Mouse (Mus musculus): ENCODE data around the gene Ifna15. TPM values are rescaled to one million over a fixed set of nuclear protein-coding genes. Genes with fewer than 3 reads are reported as not detected.

Ifna15 gene
- polyA plus RNA-seq, 1 experiment = not detected

- DNase-seq (ENCODE audit: low read depth in 1 of 2, low spot score in 2 of 2) = no peak
- Histone ChIP-seq H3K27me3 (ENCODE audit: control insufficient read depth, insufficient read depth, low read length) (no peaks in the 10 kb centered on the region), H3K27ac (ENCODE audit: insufficient read depth, low read length) (no peak overlapping the region), H3K4me1 (ENCODE audit: control insufficient read depth, insufficient read depth, insufficient read length) (peaks cover 2% of the 10 kb centered on the region; the same call in 1 of the 2 replicates), H3K36me3 (ENCODE audit: control insufficient read depth, insufficient read depth, low read length) (no peaks in the 10 kb centered on the region), H3K4me3 (ENCODE audit: extremely low read depth, insufficient read depth, insufficient read length) (no peak overlapping the region)
- TF ChIP-seq CTCF (IDR thresholded peaks at IDR 0.05; ENCODE audit: extremely low read depth, insufficient read depth, insufficient read length, insufficient replicate concordance) (no peak), POLR2A (IDR thresholded peaks at IDR 0.05; ENCODE audit: low read depth, low read length) (no peak)
- WGBS = 38% methylated on average over 2 of the region's 2 CpGs
These were observed 42.8 kb downstream of the Ifna15 start for GRCm38 (mm10) chr4:88515250-88515649.

GRCm38 (mm10) chr4:88514403-88514802 lies 43.6 kb downstream of the Ifna15 start:
- H3K36me3 ChIP-seq (ENCODE audit: control insufficient read depth, insufficient read depth, low read length) = no peaks in the 10 kb centered on the region
- peaks cover 2% of the 10 kb centered on the region; the same call in 1 of the 2 replicates for H3K4me1 ChIP-seq (ENCODE audit: control insufficient read depth, insufficient read depth, insufficient read length)
- TF ChIP-seq CTCF (IDR thresholded peaks at IDR 0.05; ENCODE audit: extremely low read depth, insufficient read depth, insufficient read length, insufficient replicate concordance) = peak; percentile 69; the same call in 1 of the 2 replicates
- no peak for TF ChIP-seq POLR2A (IDR thresholded peaks at IDR 0.05; ENCODE audit: low read depth, low read length)
- WGBS = 22% methylated on average over 4 of the region's 4 CpGs
- no peak overlapping the region for H3K4me3 ChIP-seq (ENCODE audit: extremely low read depth, insufficient read depth, insufficient read length)
- H3K27me3 ChIP-seq (ENCODE audit: control insufficient read depth, insufficient read depth, low read length) = no peaks in the 10 kb centered on the region
- DNase-seq (ENCODE audit: low read depth in 1 of 2, low spot score in 2 of 2) = peak; percentile 2 to 31
- H3K27ac ChIP-seq (ENCODE audit: insufficient read depth, low read length) = no peak overlapping the region

- no peak overlapping the region for H3K27ac ChIP-seq (ENCODE audit: insufficient read depth, low read length)
These were observed 44.3 kb downstream of the Ifna15 start for GRCm38 (mm10) chr4:88513743-88514142.

More at GRCm38 (mm10) chr4:88513743-88514142, 44.3 kb downstream of the Ifna15 start:
- no peak for DNase-seq (ENCODE audit: low read depth in 1 of 2, low spot score in 2 of 2)
- Histone ChIP-seq H3K27me3 (ENCODE audit: control insufficient read depth, insufficient read depth, low read length) (no peaks in the 10 kb centered on the region), H3K36me3 (ENCODE audit: control insufficient read depth, insufficient read depth, low read length) (no peaks in the 10 kb centered on the region), H3K4me3 (ENCODE audit: extremely low read depth, insufficient read depth, insufficient read length) (no peak overlapping the region), H3K4me1 (ENCODE audit: control insufficient read depth, insufficient read depth, insufficient read length) (peaks cover 2% of the 10 kb centered on the region; the same call in 1 of the 2 replicates)
- 82% methylated on average over 4 of the region's 4 CpGs for WGBS
- TF ChIP-seq POLR2A (IDR thresholded peaks at IDR 0.05; ENCODE audit: low read depth, low read length) (no peak), CTCF (IDR thresholded peaks at IDR 0.05; ENCODE audit: extremely low read depth, insufficient read depth, insufficient read length, insufficient replicate concordance) (no peak)

Other genes starting within 250 kb of the Ifna15 start
- gene Hacd4, start 119.3 kb downstream of the Ifna15 start, polyA plus RNA-seq (2012; rRNA removed) = 1.4 and 2.1 TPM in 2 replicates
- not detected in 2 replicates for gene Ifnb1, start 35.5 kb downstream of the Ifna15 start, polyA plus RNA-seq (2012; rRNA removed)
- not detected in 2 replicates for gene Ifna14, start 13.6 kb upstream of the Ifna15 start, polyA plus RNA-seq (2012; rRNA removed)
- gene Ifna9, start 34.1 kb upstream of the Ifna15 start, polyA plus RNA-seq (2012; rRNA removed) = not detected in 2 replicates
- not detected in 2 replicates for gene Ifna12, start 45.1 kb upstream of the Ifna15 start, polyA plus RNA-seq (2012; rRNA removed)
- gene C87499, start 76.2 kb upstream of the Ifna15 start, polyA plus RNA-seq (2012; rRNA removed) = not detected in 2 replicates
- not detected in 2 replicates for gene Ifna13, start 86.2 kb upstream of the Ifna15 start, polyA plus RNA-seq (2012; rRNA removed)
- not detected in 2 replicates for gene Ifna16, start 118.7 kb upstream of the Ifna15 start, polyA plus RNA-seq (2012; rRNA removed)
- not detected in 2 replicates for gene Ifna2, start 125.7 kb upstream of the Ifna15 start, polyA plus RNA-seq (2012; rRNA removed)
- gene Ifnab, start 133.1 kb upstream of the Ifna15 start, polyA plus RNA-seq (2012; rRNA removed) = not detected in 2 replicates
- gene Gm26566, start 163.6 kb upstream of the Ifna15 start, polyA plus RNA-seq (2012; rRNA removed) = 0.18 and 0.45 TPM in 2 replicates
- gene Klhl9, start 164.2 kb upstream of the Ifna15 start, polyA plus RNA-seq (2012; rRNA removed) = 8.4 and 11.4 TPM in 2 replicates
- not detected in 2 replicates for gene Gm13271, start 196.6 kb upstream of the Ifna15 start, polyA plus RNA-seq (2012; rRNA removed)
- gene Gm13283, start 201.9 kb upstream of the Ifna15 start, polyA plus RNA-seq (2012; rRNA removed) = 0.07 TPM in 1 of 2 replicates, not detected in the other
- not detected in 2 replicates for gene Gm13290, start 215.6 kb upstream of the Ifna15 start, polyA plus RNA-seq (2012; rRNA removed)
- gene Gm13289, start 218.7 kb upstream of the Ifna15 start, polyA plus RNA-seq (2012; rRNA removed) = not detected in 2 replicates
- not detected in 2 replicates for gene Gm13272, start 221.6 kb upstream of the Ifna15 start, polyA plus RNA-seq (2012; rRNA removed)
- not detected in 2 replicates for gene Ifnz, start 223.9 kb upstream of the Ifna15 start, polyA plus RNA-seq (2012; rRNA removed)
- gene Gm13276, start 227.5 kb upstream of the Ifna15 start, polyA plus RNA-seq (2012; rRNA removed) = not detected in 2 replicates
- gene Gm13277, start 230.4 kb upstream of the Ifna15 start, polyA plus RNA-seq (2012; rRNA removed) = not detected in 2 replicates
- gene Gm13278, start 233.3 kb upstream of the Ifna15 start, polyA plus RNA-seq (2012; rRNA removed) = not detected in 2 replicates
- not detected in 2 replicates for gene Gm13275, start 236.2 kb upstream of the Ifna15 start, polyA plus RNA-seq (2012; rRNA removed)
- not detected in 2 replicates for gene Gm13279, start 239.2 kb upstream of the Ifna15 start, polyA plus RNA-seq (2012; rRNA removed)
- gene Gm13285, start 241.4 kb upstream of the Ifna15 start, polyA plus RNA-seq (2012; rRNA removed) = not detected in 2 replicates
- not detected in 2 replicates for gene Gm13287, start 245.0 kb upstream of the Ifna15 start, polyA plus RNA-seq (2012; rRNA removed)
- gene Gm13288, start 247.3 kb upstream of the Ifna15 start, polyA plus RNA-seq (2012; rRNA removed) = not detected in 2 replicates

Measured in spleen, adult 2 months (tissue).